Mouse (Mus musculus) cortical plate, adult 2 months (tissue): ENCODE data around the gene Prrc2b.

ENCODE experiments used
- CTCF ChIP-seq: fragments of 200-500 bp; IDR thresholded peaks from 2 replicates; pipeline ENCODE4 v1.5.1; 2011; ENCODE audit warnings: mild to moderate bottlenecking, control low read depth, low read length; ENCODE audit not compliant: insufficient read depth; ENCODE audit errors: extremely low read depth
- POLR2A ChIP-seq: fragments of 200-500 bp; IDR thresholded peaks from 2 replicates; pipeline ENCODE4 v1.6.1; 2011; ENCODE audit warnings: mild to moderate bottlenecking, low read length, control low read depth; ENCODE audit not compliant: insufficient read depth; ENCODE audit errors: extremely low read depth

DNA sequence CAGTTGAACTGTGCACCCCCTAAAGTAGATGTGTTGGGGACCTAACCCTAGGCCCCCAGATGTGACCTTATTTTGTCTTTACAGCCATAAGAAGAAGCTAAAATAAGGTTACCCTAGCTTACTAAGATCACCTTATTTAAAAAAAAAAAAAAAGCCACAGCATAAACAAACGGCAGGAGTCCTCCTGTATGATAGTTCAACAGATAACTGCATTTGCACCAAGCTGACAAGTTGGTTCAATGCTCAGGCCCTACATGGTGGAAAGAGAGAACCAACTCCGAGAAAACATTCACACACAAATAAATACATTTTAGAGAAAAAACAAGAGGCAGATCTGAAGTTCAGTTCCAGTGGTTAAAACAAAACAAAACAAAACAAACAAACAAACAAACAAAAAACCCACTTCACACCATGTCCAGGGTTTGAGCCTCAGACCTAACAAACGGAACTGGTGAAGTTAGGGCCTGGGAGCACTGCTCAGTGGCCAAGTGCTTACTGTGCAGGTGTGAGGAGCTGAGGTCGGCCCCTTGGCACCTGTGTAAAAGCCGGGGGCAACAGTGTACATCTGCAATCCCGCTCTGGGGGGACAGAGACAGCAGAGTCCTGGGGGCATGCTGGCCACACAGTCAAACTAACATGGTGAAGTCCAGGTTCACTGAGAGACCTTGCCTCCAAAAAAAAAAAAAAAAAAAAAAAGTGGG lies 18.9 kb upstream of the Prrc2b start:
- TF ChIP-seq CTCF (no peak), POLR2A (no peak)
